Mouse (Mus musculus): ENCODE results near the gene Dhrs7b. TPM values are rescaled to one million over a fixed set of nuclear protein-coding genes. Genes with fewer than 3 reads are reported as not detected.
"Not testable (repeated sequence)": the region's sequence is repeated elsewhere in the genome, so short reads cannot be mapped to it uniquely, and the experiment has no call there.

The Dhrs7b gene
- polyA plus RNA-seq, 1 experiment from 2014 or later: 23.5 TPM

- DNase-seq (ENCODE audit: low spot score) (no peak), ATAC-seq (ENCODE audit: low FRiP score) (no peak)
- H3K4me2 ChIP-seq (replicated peaks; ENCODE audit: low read depth, low read length): peak overlapping the region; percentile 82; the same call in 1 of the 2 replicates
- WGBS: 70% methylated on average over 1 of the region's 1 CpGs
- H3K36me3 ChIP-seq (ENCODE audit: control insufficient read depth, insufficient read depth, low read length): no peaks in the 10 kb centered on the region
- no peak overlapping the region for H3K9ac ChIP-seq (ENCODE audit: low read depth, low read length)
- no peak overlapping the region for H3K27ac ChIP-seq (ENCODE audit: low read depth, low read length)
- no peaks in the 10 kb centered on the region for H3K4me1 ChIP-seq (replicated peaks; ENCODE audit: control insufficient read depth, insufficient read depth, low read length)
- H3K9me3 ChIP-seq (ENCODE audit: control insufficient read depth, low read length): no peaks in the 10 kb centered on the region
- no peak overlapping the region; the same call in 1 of the 2 replicates for H3K4me3 ChIP-seq (ENCODE audit: low read depth, low read length)
- no peaks in the 10 kb centered on the region for H3K27me3 ChIP-seq (ENCODE audit: control insufficient read depth, insufficient read depth, low read length)
Observed at GRCm38 (mm10) chr11:60809546-60809945, 20.9 kb upstream of the Dhrs7b start.

- peak overlapping the region; percentile 37 for H3K4me3 ChIP-seq (ENCODE audit: low read depth, low read length)
- ATAC-seq (ENCODE audit: low FRiP score) (no peak), DNase-seq (ENCODE audit: low spot score) (no peak)
- H3K4me1 ChIP-seq (replicated peaks; ENCODE audit: control insufficient read depth, insufficient read depth, low read length): no peaks in the 10 kb centered on the region
- H3K4me2 ChIP-seq (replicated peaks; ENCODE audit: low read depth, low read length): peak overlapping the region; percentile 82
- 17% methylated on average over 14 of the region's 14 CpGs for WGBS
- H3K36me3 ChIP-seq (ENCODE audit: control insufficient read depth, insufficient read depth, low read length): no peaks in the 10 kb centered on the region
- no peaks in the 10 kb centered on the region for H3K27me3 ChIP-seq (ENCODE audit: control insufficient read depth, insufficient read depth, low read length)
- H3K9me3 ChIP-seq (ENCODE audit: control insufficient read depth, low read length): no peaks in the 10 kb centered on the region
- H3K9ac ChIP-seq (ENCODE audit: low read depth, low read length): peak overlapping the region; percentile 50
- H3K27ac ChIP-seq (ENCODE audit: low read depth, low read length): no peak overlapping the region
Observed at GRCm38 (mm10) chr11:60810046-60810965, 20.1 kb upstream of the Dhrs7b start.

- Histone ChIP-seq H3K4me3 (ENCODE audit: low read depth, low read length) (peak overlapping the region; percentile 37), H3K9ac (ENCODE audit: low read depth, low read length) (peak overlapping the region; percentile 50), H3K36me3 (ENCODE audit: control insufficient read depth, insufficient read depth, low read length) (no peaks in the 10 kb centered on the region), H3K4me1 (replicated peaks; ENCODE audit: control insufficient read depth, insufficient read depth, low read length) (no peaks in the 10 kb centered on the region), H3K4me2 (replicated peaks; ENCODE audit: low read depth, low read length) (peak overlapping the region; percentile 82), H3K27ac (ENCODE audit: low read depth, low read length) (no peak overlapping the region), H3K9me3 (ENCODE audit: control insufficient read depth, low read length) (no peaks in the 10 kb centered on the region), H3K27me3 (ENCODE audit: control insufficient read depth, insufficient read depth, low read length) (no peaks in the 10 kb centered on the region)
- WGBS: under 1% methylated on average over 28 of the region's 29 CpGs
- peak; percentile 90 for DNase-seq (ENCODE audit: low spot score)
- ATAC-seq (ENCODE audit: low FRiP score): peak; percentile 94
Observed at GRCm38 (mm10) chr11:60811054-60811460, 19.4 kb upstream of the Dhrs7b start.

GRCm38 (mm10) chr11:60811618-60812017 is 18.8 kb upstream of the Dhrs7b start, which contains the start of gene Shmt1:
TSS of gene Shmt1 (minus strand) at chr11:60811718.
- 33% methylated on average over 6 of the region's 6 CpGs for WGBS
- H3K27ac ChIP-seq (ENCODE audit: low read depth, low read length): not testable (repeated sequence)

GRCm38 (mm10) chr11:60816398-60816797 is 14.0 kb upstream of the Dhrs7b start:
- no peaks in the 10 kb centered on the region for H3K27me3 ChIP-seq (ENCODE audit: control insufficient read depth, insufficient read depth, low read length)
- H3K4me3 ChIP-seq (ENCODE audit: low read depth, low read length): no peak overlapping the region
- H3K27ac ChIP-seq (ENCODE audit: low read depth, low read length): no peak overlapping the region
- WGBS: 69% methylated on average over 5 of the region's 5 CpGs
- no peak overlapping the region for H3K9ac ChIP-seq (ENCODE audit: low read depth, low read length)
- no peak overlapping the region for H3K4me2 ChIP-seq (replicated peaks; ENCODE audit: low read depth, low read length)
- no peaks in the 10 kb centered on the region for H3K9me3 ChIP-seq (ENCODE audit: control insufficient read depth, low read length)
- no peak for DNase-seq (ENCODE audit: low spot score)
- no peaks in the 10 kb centered on the region for H3K4me1 ChIP-seq (replicated peaks; ENCODE audit: control insufficient read depth, insufficient read depth, low read length)
- no peak for ATAC-seq (ENCODE audit: low FRiP score)
- H3K36me3 ChIP-seq (ENCODE audit: control insufficient read depth, insufficient read depth, low read length): no peaks in the 10 kb centered on the region

More at GRCm38 (mm10) chr11:60811618-60812017, 18.8 kb upstream of the Dhrs7b start, which contains the start of gene Shmt1:
- H3K9me3 ChIP-seq (ENCODE audit: control insufficient read depth, low read length); H3K4me1 ChIP-seq (replicated peaks; ENCODE audit: control insufficient read depth, insufficient read depth, low read length); H3K36me3 ChIP-seq (ENCODE audit: control insufficient read depth, insufficient read depth, low read length); ATAC-seq (ENCODE audit: low FRiP score); H3K27me3 ChIP-seq (ENCODE audit: control insufficient read depth, insufficient read depth, low read length); DNase-seq (ENCODE audit: low spot score): not testable (repeated sequence)
- H3K4me3 ChIP-seq (ENCODE audit: low read depth, low read length): peak within 1 kb of the TSS; percentile 37
- H3K9ac ChIP-seq (ENCODE audit: low read depth, low read length): peak within 1 kb of the TSS; percentile 50
- peak within 1 kb of the TSS; percentile 82 for H3K4me2 ChIP-seq (replicated peaks; ENCODE audit: low read depth, low read length)

GRCm38 (mm10) chr11:60823771-60824170 is 6.7 kb upstream of the Dhrs7b start:
- Histone ChIP-seq H3K9me3 (ENCODE audit: control insufficient read depth, low read length) (no peaks in the 10 kb centered on the region), H3K27me3 (ENCODE audit: control insufficient read depth, insufficient read depth, low read length) (no peaks in the 10 kb centered on the region), H3K4me3 (ENCODE audit: low read depth, low read length) (no peak overlapping the region), H3K4me1 (replicated peaks; ENCODE audit: control insufficient read depth, insufficient read depth, low read length) (no peaks in the 10 kb centered on the region), H3K27ac (ENCODE audit: low read depth, low read length) (no peak overlapping the region), H3K4me2 (replicated peaks; ENCODE audit: low read depth, low read length) (no peak overlapping the region), H3K36me3 (ENCODE audit: control insufficient read depth, insufficient read depth, low read length) (no peaks in the 10 kb centered on the region), H3K9ac (ENCODE audit: low read depth, low read length) (no peak overlapping the region)
- ATAC-seq (ENCODE audit: low FRiP score): no peak
- WGBS: 67% methylated on average over 2 of the region's 2 CpGs
- DNase-seq (ENCODE audit: low spot score): no peak

GRCm38 (mm10) chr11:60825191-60825590 is 5.2 kb upstream of the Dhrs7b start:
- Histone ChIP-seq H3K27ac (ENCODE audit: low read depth, low read length) (no peak overlapping the region), H3K36me3 (ENCODE audit: control insufficient read depth, insufficient read depth, low read length) (no peaks in the 10 kb centered on the region), H3K9me3 (ENCODE audit: control insufficient read depth, low read length) (no peaks in the 10 kb centered on the region), H3K4me2 (replicated peaks; ENCODE audit: low read depth, low read length) (no peak overlapping the region), H3K9ac (ENCODE audit: low read depth, low read length) (no peak overlapping the region), H3K4me1 (replicated peaks; ENCODE audit: control insufficient read depth, insufficient read depth, low read length) (no peaks in the 10 kb centered on the region), H3K27me3 (ENCODE audit: control insufficient read depth, insufficient read depth, low read length) (no peaks in the 10 kb centered on the region), H3K4me3 (ENCODE audit: low read depth, low read length) (no peak overlapping the region)
- DNase-seq (ENCODE audit: low spot score) (no peak), ATAC-seq (ENCODE audit: low FRiP score) (no peak)
- 83% methylated on average over 3 of the region's 3 CpGs for WGBS

- Histone ChIP-seq H3K36me3 (ENCODE audit: control insufficient read depth, insufficient read depth, low read length) (no peaks in the 10 kb centered on the region), H3K4me2 (replicated peaks; ENCODE audit: low read depth, low read length) (no peak overlapping the region), H3K4me1 (replicated peaks; ENCODE audit: control insufficient read depth, insufficient read depth, low read length) (no peaks in the 10 kb centered on the region), H3K9ac (ENCODE audit: low read depth, low read length) (no peak overlapping the region), H3K27ac (ENCODE audit: low read depth, low read length) (no peak overlapping the region), H3K27me3 (ENCODE audit: control insufficient read depth, insufficient read depth, low read length) (no peaks in the 10 kb centered on the region), H3K4me3 (ENCODE audit: low read depth, low read length) (no peak overlapping the region), H3K9me3 (ENCODE audit: control insufficient read depth, low read length) (no peaks in the 10 kb centered on the region)
- 63% methylated on average over 1 of the region's 1 CpGs for WGBS
- DNase-seq (ENCODE audit: low spot score): no peak
- ATAC-seq (ENCODE audit: low FRiP score): no peak
Observed at GRCm38 (mm10) chr11:60826700-60827099, 3.7 kb upstream of the Dhrs7b start.

All from hindbrain, embryonic 11.5 days (tissue).